Mouse (Mus musculus) neural tube, embryonic 10.5 days (tissue): Measurements from ENCODE around the gene Tex13c3.
"Not testable (repeated sequence)": the region's sequence is repeated elsewhere in the genome, so short reads cannot be mapped to it uniquely, and the experiment has no call there.

Experiments
- DNase-seq: peaks from one replicate; pipeline ENCODE4 v3.0.0-alpha.2; 2017; ENCODE audit warnings: low spot score; ENCODE audit errors: extremely low spot score

The Tex13c3 gene

DNA sequence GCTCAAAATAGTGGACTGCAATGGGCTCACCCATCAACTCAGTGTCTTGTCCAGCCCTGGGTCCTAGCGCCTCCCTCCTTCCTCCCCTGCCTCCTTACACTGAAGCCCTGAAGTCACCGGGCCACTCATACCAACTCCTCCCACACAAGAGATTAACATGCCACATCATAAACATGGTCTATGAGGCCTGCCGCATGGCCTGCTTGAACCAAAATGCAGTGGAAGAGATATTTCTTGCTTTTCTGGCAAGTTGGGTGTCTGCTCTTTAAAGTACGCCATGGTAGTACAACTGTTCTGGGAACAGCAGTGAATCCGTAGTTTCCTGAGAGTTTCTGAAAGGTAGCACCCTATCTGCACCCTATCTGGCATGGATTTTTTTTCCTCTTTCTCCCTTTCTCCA is at the start of gene Tex13c3:
TSS of gene Tex13c3 (minus strand) at position 101 of the 400 bp plus-strand sequence.
- not testable (repeated sequence) for DNase-seq

GRCm38 (mm10) chrX:19489731-19490130 is 8.6 kb upstream of the Tex13c3 start:
- no peak for DNase-seq
